Mouse (Mus musculus) E14TG2a.4 (cell line): Measurements from ENCODE around the gene Tmem214.

ENCODE experiments used
- H3K27me3 ChIP-seq: 2 replicates; pipeline ENCODE4 v1.6.1; 2014; ENCODE audit warnings: low read length, control low read depth; ENCODE audit not compliant: insufficient read depth
- H3K36me3 ChIP-seq: 2 replicates; pipeline ENCODE4 v1.6.1; 2014; ENCODE audit warnings: low read length, control low read depth; ENCODE audit not compliant: insufficient read depth
- H3K4me1 ChIP-seq: replicated peaks from 2 replicates; pipeline ENCODE4 v1.6.1; 2014; ENCODE audit warnings: low read depth, low read length, control low read depth
- H3K4me3 ChIP-seq: replicated peaks from 2 replicates; pipeline ENCODE4 v1.5.1; 2014; ENCODE audit warnings: mild to moderate bottlenecking, low read length
- H3K9me3 ChIP-seq: 2 replicates; pipeline ENCODE4 v1.6.1; 2014; ENCODE audit warnings: low read length, control low read depth
- CTCF ChIP-seq: conservative IDR thresholded peaks from 2 replicates; pipeline ENCODE4 v1.5.1; 2014; ENCODE audit warnings: low read length
- NANOG ChIP-seq: IDR thresholded peaks from 2 replicates; pipeline ENCODE4 v1.6.1; 2014; ENCODE audit warnings: borderline replicate concordance, low read length, mixed read lengths
- POU5F1 ChIP-seq: IDR thresholded peaks from 2 replicates; pipeline ENCODE4 v1.6.1; 2014; ENCODE audit warnings: low read length, borderline replicate concordance

Tmem214 gene

DNA sequence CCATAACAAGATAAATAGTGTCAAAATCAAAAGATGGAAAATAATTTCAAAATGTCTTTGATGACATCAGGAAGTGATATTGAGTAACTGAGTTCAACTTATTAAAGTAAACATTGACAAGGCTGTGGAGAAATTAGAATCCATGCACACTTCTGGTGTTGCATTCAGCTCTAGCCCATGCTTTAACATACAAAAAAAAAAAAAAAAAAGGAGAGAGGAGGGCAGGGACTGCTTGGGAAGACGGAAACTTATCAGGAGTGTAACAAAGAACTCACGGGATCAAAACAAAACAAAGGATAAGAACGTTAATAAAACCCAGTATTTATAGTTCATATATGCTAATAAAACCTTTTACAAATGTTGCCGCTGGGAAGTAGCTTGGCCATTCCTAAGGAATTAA is 18.4 kb downstream of the Tmem214 start:
- Histone ChIP-seq H3K9me3 (no peaks in the 10 kb centered on the region), H3K4me3 (no peak overlapping the region), H3K27me3 (no peaks in the 10 kb centered on the region), H3K4me1 (peaks cover 35% of the 10 kb centered on the region), H3K36me3 (peaks cover 13% of the 10 kb centered on the region)
- TF ChIP-seq CTCF (no peak), POU5F1 (no peak), NANOG (no peak)

- Histone ChIP-seq H3K4me3 (peak overlapping the region; percentile 91), H3K4me1 (peaks cover 35% of the 10 kb centered on the region), H3K27me3 (no peaks in the 10 kb centered on the region), H3K36me3 (peaks cover 18% of the 10 kb centered on the region), H3K9me3 (no peaks in the 10 kb centered on the region)
- TF ChIP-seq NANOG (no peak), POU5F1 (no peak), CTCF (no peak)
Measured at GRCm38 (mm10) chr5:30886731-30887130, 18.9 kb downstream of the Tmem214 start.

GRCm38 (mm10) chr5:30887331-30887761 is 19.5 kb downstream of the Tmem214 start:
- Histone ChIP-seq H3K4me1 (peaks cover 35% of the 10 kb centered on the region), H3K36me3 (peaks cover 24% of the 10 kb centered on the region), H3K27me3 (no peaks in the 10 kb centered on the region), H3K9me3 (no peaks in the 10 kb centered on the region), H3K4me3 (peak overlapping the region; percentile 91)
- no peak for TF ChIP-seq POU5F1

GRCm38 (mm10) chr5:30887858-30888336 is 20.1 kb downstream of the Tmem214 start:
- Histone ChIP-seq H3K36me3 (peaks cover 29% of the 10 kb centered on the region), H3K4me1 (peaks cover 35% of the 10 kb centered on the region), H3K27me3 (no peaks in the 10 kb centered on the region), H3K9me3 (no peaks in the 10 kb centered on the region), H3K4me3 (peak overlapping the region; percentile 91)
- no peak for TF ChIP-seq NANOG

GRCm38 (mm10) chr5:30888337-30889087 is 20.7 kb downstream of the Tmem214 start, which contains the start of gene Agbl5:
Gene Agbl5 (plus strand): TSS chr5:30888694.
- H3K27me3 ChIP-seq: no peaks in the 10 kb centered on the region
- TF ChIP-seq NANOG (no peak), CTCF (no peak), POU5F1 (no peak)
- peaks cover 36% of the 10 kb centered on the region for H3K36me3 ChIP-seq
- peak within 1 kb of the TSS; percentile 91 for H3K4me3 ChIP-seq
- H3K4me1 ChIP-seq: peaks cover 40% of the 10 kb centered on the region
- H3K9me3 ChIP-seq: no peaks in the 10 kb centered on the region

DNA sequence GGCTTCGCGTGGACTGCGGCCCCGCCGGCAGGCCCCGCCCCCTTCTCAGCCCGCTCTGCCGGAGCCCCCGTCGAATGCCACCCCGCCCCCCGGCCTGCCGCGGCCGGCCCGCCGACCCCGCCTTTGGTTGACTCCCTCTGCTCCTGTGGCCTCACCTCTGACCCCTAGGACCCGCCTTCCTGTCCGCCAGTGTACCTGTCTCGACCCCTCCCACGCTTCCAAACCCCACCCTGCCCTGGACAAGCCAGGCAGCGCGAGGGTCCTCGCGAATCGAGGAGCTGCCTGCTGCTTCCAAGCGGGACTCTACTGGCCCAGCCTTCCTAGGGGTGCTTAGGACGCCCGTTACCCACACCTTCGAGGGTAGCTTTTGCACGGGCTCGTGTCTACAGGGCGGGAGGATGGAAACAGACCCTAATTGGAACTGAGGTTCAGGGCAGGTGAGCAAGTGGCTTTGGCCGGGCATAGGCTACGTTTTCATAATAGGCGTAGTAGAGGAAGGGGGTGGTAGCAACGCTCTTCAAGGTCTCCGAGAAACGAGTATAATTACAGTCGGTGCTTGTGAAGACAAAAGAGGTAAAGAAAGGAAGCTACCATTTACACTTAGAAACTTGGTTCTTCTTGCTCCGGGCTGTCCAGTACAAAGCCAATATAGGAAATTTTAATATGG is 21.4 kb downstream of the Tmem214 start:
- TF ChIP-seq NANOG (no peak), POU5F1 (no peak), CTCF (no peak)

GRCm38 (mm10) chr5:30890375-30890774 is 22.6 kb downstream of the Tmem214 start:
- Histone ChIP-seq H3K27me3 (no peaks in the 10 kb centered on the region), H3K36me3 (peaks cover 54% of the 10 kb centered on the region), H3K4me1 (peaks cover 50% of the 10 kb centered on the region), H3K4me3 (peak overlapping the region; percentile 91), H3K9me3 (no peaks in the 10 kb centered on the region)
- TF ChIP-seq POU5F1 (no peak), NANOG (no peak), CTCF (no peak)

More for the DNA sequence above, 21.4 kb downstream of the Tmem214 start:
- peaks cover 43% of the 10 kb centered on the region for H3K36me3 ChIP-seq
- H3K27me3 ChIP-seq: no peaks in the 10 kb centered on the region
- peaks cover 42% of the 10 kb centered on the region for H3K4me1 ChIP-seq
- no peaks in the 10 kb centered on the region for H3K9me3 ChIP-seq
- H3K4me3 ChIP-seq: peak overlapping the region; percentile 91

- H3K9me3 ChIP-seq: no peaks in the 10 kb centered on the region
- H3K4me1 ChIP-seq: peaks cover 96% of the 10 kb centered on the region
- TF ChIP-seq CTCF (no peak), NANOG (no peak), POU5F1 (no peak)
- no peak overlapping the region for H3K4me3 ChIP-seq
- peaks cover 90% of the 10 kb centered on the region for H3K36me3 ChIP-seq
- H3K27me3 ChIP-seq: no peaks in the 10 kb centered on the region
Measured at GRCm38 (mm10) chr5:30901860-30902259, 34.0 kb downstream of the Tmem214 start.
